Mouse (Mus musculus): ENCODE data around the gene Iqsec1.

Gene Iqsec1

DNA sequence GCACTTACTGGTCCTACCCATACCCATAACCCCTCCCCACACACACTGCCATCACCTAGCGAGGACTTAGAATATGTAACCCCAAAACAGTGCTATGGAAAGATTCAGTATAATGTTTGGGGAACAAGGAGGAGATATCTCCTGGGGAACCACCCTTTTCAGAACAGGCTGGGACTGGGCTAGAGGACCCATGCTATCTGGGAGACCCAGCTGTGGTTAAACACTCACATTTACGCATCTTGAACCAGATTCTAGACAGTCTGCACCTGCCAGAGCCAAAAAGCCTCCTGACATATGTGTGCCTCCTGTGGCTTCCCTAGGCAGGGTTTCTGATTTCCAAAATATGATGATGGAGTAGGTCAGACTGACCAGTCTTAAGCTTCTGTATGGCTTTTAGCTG lies 287.7 kb downstream of the Iqsec1 start:
- no peak for DNase-seq

- no peak for DNase-seq
Measured at GRCm38 (mm10) chr6:90700068-90700467, 288.4 kb downstream of the Iqsec1 start.

DNA sequence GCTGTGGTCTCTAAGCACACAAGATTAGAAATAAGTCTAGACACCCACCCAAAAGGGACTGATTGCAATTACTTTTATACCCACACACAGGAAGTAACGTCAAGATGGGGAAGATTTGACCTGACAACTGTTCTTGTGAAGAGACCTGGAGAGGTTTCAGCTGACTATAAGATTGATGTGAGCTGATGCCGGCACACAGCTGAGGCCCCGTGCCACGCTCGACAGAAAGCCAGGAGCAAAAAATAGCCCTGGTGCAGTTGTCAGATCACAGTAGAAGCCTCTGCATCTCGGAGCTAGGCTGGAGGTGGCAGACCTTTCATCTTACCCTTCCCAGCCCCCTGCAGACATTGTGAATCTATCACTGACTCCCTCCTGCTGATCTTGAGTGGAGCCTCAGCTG lies 289.6 kb downstream of the Iqsec1 start:
- DNase-seq: peak; percentile 45

- no peak for DNase-seq
Measured at GRCm38 (mm10) chr6:90695754-90696153, 292.7 kb downstream of the Iqsec1 start.

DNA sequence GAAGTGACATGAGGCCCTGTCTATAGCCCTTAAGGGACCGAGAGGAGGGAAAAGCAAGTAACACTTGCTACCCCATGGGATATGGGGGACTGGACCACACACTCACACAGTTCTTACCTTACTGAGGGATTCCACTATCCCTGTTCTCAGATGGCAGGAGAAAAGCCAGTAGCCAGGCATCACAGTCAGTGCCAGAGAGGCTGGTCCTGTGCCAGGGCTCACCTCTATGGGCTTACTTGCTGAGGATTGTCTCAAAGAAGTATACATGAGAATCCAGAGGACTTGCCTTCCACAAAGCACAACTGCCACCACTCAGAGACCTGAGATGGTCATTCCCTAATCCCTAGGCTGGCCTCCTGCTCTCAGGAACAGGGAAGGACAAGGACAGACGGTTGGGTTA lies 296.1 kb downstream of the Iqsec1 start:
- no peak for DNase-seq

DNA sequence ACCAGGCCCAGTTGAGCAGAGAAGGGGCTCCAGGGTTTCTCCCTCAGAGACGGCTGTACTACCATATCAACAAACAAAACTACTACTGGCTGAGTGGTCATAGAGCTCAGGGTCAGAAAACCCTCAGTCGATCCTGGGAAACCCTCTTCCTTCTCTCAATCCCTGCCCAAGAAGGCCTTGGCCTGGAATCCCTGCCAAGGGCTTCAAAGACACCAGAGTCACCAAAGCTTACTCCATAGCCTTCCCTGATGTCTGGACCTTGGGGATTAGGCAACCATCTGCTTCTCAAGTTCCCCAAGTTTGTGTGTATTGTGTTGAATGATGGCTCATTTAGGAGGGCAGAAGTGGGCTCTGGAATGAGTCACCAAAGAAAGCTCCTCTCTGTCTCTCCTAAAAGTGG lies 296.6 kb downstream of the Iqsec1 start:
- no peak for DNase-seq

DNA sequence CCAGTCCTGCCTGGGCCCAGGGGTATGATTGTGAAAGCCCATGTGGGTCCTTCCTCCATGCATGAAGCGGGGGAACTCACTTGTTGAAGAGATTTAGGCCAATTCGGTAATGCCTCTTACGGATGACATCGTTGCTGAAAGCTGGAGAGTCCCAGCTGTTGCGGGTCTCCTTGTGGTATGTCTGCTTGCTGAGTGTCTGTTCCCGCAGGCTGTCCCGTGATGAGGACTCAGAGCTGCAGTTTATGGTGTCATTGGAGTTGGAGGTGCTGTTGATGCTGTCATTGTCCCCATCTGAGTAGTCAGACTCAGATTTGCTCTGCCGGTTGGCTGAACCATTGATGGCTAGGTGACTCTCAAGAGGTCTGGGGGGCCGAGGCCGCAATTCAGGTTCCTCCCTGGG lies 299.0 kb downstream of the Iqsec1 start:
- no peak for DNase-seq

GRCm38 (mm10) chr6:90688742-90689141 lies 299.7 kb downstream of the Iqsec1 start:
- DNase-seq: no peak

- DNase-seq: no peak
Measured at GRCm38 (mm10) chr6:90688003-90688402, 300.5 kb downstream of the Iqsec1 start.

GRCm38 (mm10) chr6:90686812-90687211 lies 301.7 kb downstream of the Iqsec1 start:
- DNase-seq: no peak

GRCm38 (mm10) chr6:90683831-90684532 lies 304.5 kb downstream of the Iqsec1 start:
- DNase-seq: no peak

- no peak for DNase-seq
Measured at GRCm38 (mm10) chr6:90680401-90680800, 308.1 kb downstream of the Iqsec1 start.

- DNase-seq: no peak
Measured at GRCm38 (mm10) chr6:90678759-90679158, 309.7 kb downstream of the Iqsec1 start.

DNA sequence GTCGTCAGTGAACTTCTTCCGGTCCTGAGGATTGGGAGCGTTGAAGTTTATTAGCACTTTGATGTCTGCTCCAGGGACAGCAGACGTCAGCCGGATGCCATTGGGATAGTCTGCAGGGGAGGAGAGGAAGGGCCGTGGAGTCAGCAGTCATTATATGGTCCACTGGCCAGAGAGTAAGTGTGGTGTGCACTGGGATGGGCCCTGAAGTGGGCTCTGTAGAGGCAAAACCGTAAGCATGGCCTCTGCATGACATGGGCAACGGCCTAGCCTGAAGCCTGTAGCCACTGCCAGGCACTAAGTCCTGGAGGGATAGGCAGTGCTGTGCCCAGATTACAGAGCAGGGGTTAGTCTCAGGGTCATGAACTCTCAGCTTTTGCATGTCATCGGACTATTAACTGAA lies 319.8 kb downstream of the Iqsec1 start:
- DNase-seq: no peak

DNA sequence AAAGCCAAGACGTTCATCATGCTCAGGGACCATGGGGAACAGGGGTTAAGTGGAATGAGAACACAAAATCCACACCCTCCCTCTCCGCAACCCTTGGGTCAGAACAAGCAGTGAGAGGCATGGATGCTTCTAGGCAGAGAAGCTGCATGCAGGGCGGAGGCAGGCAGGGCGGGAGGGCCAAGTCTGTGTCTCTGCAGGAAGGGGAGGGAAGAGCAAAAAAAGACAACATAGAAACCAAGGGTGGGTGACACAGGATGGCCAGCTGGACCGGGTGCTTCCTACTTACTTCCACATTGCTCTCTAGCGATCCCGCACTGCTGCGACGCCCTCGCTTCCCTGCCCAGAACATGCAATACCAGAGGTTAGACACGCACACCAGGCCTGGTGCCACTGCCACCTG lies 324.7 kb downstream of the Iqsec1 start:
- DNase-seq: no peak

- no peak for DNase-seq
Measured at GRCm38 (mm10) chr6:90662148-90662547, 326.3 kb downstream of the Iqsec1 start.

GRCm38 (mm10) chr6:90661029-90661399 lies 327.5 kb downstream of the Iqsec1 start:
- no peak for DNase-seq

DNA sequence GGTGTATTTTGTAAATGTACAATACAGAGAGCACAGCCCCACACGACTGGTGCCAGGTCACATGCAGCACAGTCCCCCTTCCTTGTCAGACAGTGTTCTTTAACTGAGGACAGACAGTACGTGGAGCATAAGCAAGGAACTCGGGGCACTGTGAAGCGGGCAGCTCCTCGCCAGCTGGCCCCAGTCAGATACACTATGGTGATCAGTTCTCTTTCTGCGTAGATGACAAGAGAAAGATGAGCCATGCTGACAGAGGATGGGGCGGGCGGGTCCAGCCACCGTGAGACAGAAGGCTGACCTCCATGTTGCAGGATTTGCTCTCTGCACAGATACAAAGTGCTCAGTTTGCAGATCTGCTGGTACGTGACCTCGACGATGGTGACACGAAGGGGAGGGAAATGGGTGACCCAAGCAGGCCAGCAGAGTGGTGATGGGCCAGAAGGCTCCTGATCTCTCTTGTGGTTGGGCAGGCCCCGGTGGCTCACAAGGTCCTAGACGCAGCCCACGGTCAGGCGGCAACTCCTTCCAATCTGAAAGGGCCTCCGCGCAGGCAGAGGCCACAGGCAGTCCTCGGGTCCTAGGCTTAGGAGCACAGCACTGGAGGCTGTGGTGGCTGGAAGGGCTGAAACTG lies 328.0 kb downstream of the Iqsec1 start:
- DNase-seq: no peak

DNA sequence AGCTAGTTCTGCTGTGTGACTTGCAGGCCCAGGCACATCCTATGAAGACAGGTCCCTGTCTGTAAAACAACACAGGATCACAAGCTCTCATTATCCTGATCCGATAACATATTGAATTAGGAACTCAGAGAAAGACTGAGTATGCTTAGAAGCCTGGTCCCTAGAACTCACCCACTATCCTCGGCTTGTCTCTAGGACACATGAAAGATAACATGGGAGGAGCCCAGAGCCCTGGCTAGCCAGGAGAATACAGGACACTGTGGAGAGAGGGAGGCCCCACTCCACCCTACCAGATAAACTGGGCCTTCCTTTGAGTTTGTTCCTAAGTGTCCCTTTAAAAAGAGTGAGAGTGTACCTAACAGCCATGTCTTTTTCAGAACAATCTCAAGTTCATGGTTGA lies 328.6 kb downstream of the Iqsec1 start:
- no peak for DNase-seq

GRCm38 (mm10) chr6:90656344-90656850 lies 332.1 kb downstream of the Iqsec1 start:
- DNase-seq: peak; percentile 42

DNA sequence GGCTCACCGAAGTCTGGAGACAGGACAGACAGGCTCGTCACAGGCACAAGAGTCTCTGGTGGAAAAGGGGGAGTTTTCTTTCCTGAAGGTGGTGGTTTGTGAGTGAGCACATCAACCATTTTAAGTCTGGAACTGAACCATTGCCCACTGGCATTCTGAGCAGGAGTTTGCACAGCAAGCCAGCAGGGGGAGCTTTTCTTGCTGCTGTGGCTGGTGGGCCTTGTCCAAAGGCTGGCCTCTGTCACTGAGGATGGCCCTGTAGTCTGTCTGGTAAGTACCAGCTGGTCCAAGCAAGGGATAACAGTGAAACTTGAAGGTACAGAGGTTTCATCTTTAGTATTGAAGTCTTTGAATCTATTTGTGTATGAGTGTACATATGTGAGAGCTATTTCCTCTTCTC lies 334.7 kb downstream of the Iqsec1 start:
- peak; percentile 64 for DNase-seq

- DNase-seq: no peak
Measured at GRCm38 (mm10) chr6:90650634-90651033, 337.9 kb downstream of the Iqsec1 start.

GRCm38 (mm10) chr6:90649279-90649678 lies 339.2 kb downstream of the Iqsec1 start:
- DNase-seq: no peak

DNA sequence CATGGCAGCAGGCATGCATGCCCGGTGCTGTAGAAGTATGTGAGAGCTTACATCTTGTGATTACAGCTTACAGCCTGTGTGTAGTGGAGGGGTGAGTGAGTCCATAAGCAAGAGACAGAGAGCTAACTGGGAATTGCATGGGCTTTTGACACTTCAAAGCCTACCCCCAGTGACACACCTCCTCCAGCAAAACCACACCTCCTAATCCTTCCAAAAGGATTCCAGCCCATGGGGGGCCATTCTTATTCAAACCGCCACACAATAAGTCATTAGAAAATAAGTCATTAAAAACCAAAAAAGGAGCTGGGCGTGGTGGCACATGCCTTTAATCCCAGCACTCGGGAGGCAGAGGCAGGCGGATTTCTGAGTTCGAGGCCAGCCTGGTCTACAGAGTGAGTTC lies 340.1 kb downstream of the Iqsec1 start:
- DNase-seq: no peak

GRCm38 (mm10) chr6:90644965-90645364 lies 343.5 kb downstream of the Iqsec1 start:
- DNase-seq: no peak
